ENCODE assay signal across 32 mouse cellular contexts in genomic region chr9:106677702-106678101, GRCm38 (mm10). TPM values are rescaled to one million over a fixed set of nuclear protein-coding genes. Genes with fewer than 3 reads are reported as not detected.
"Had no signal": no experiment of that assay in that cellular context is flagged by ENCODE, and none has a peak within 500 bp of the region (broad histone marks: within the 10 kb centered on the region; RNA-seq: fewer than 3 reads in every experiment).

No protein-coding gene starts in this region.

- H3K27me3 ChIP-seq: limb, embryonic 12.5 days; limb, embryonic 15.5 days; lung, embryonic 15.5 days; megakaryocyte, embryonic 14.5 days; midbrain, embryonic 13.5 days; neural tube, embryonic 13.5 days; stomach, embryonic 15.5 days had no signal

- ATAC-seq: intestine, postnatal 0 days; midbrain, embryonic 13.5 days; midbrain, embryonic 16.5 days had no signal

- H3K9me3 ChIP-seq: limb, embryonic 12.5 days; limb, embryonic 15.5 days; lung, embryonic 15.5 days; megakaryocyte, embryonic 14.5 days; midbrain, embryonic 10.5 days; midbrain, embryonic 13.5 days; neural tube, embryonic 13.5 days; stomach, embryonic 15.5 days had no signal

- H3K27ac ChIP-seq: kidney, postnatal 0 days; limb, embryonic 12.5 days; limb, embryonic 15.5 days; liver, embryonic 14.5 days; lung, embryonic 15.5 days; midbrain, embryonic 10.5 days; midbrain, embryonic 13.5 days; neural tube, embryonic 13.5 days; stomach, embryonic 15.5 days had no signal

- DNase-seq: kidney, adult 2 months; kidney, postnatal 25 days; layer of hippocampus, adult 9-11 months; left cerebral cortex, postnatal 4 days; lung, adult 18-20 months; lung, postnatal 10 days; lung, postnatal 36 days; right cerebral cortex, postnatal 25 days; spleen, adult 18-20 months; thymus, postnatal 36 days had no signal

- H3K4me2 ChIP-seq: limb, embryonic 12.5 days; limb, embryonic 15.5 days; lung, embryonic 15.5 days; midbrain, embryonic 13.5 days; neural tube, embryonic 13.5 days; stomach, embryonic 15.5 days had no signal

- H3K4me3 ChIP-seq: layer of hippocampus, adult 2 months; limb, embryonic 12.5 days; limb, embryonic 15.5 days; lung, embryonic 15.5 days; megakaryocyte, embryonic 14.5 days; midbrain, embryonic 10.5 days; midbrain, embryonic 13.5 days; myocyte; neural tube, embryonic 13.5 days; stomach, embryonic 15.5 days had no signal

- H3K4me1 ChIP-seq: limb, embryonic 12.5 days; limb, embryonic 15.5 days; lung, embryonic 15.5 days; midbrain, embryonic 10.5 days; midbrain, embryonic 13.5 days; neural tube, embryonic 13.5 days; stomach, embryonic 15.5 days had no signal

- H3K9ac ChIP-seq: limb, embryonic 12.5 days; limb, embryonic 15.5 days; liver, embryonic 14.5 days; lung, embryonic 15.5 days; midbrain, embryonic 13.5 days; neural tube, embryonic 13.5 days; stomach, embryonic 15.5 days had no signal

RNA-seq across cellular contexts. Expression of gene Grm2, which starts 21.8 kb away (rescaled TPM):
- total RNA-seq: monocyte, adult 5-6 weeks; neutrophil, adult 5-6 weeks had no signal
- polyA plus RNA-seq: intestine, postnatal 0 days; kidney, adult 2 months; kidney, embryonic 14.5 days; kidney, postnatal 0 days; limb, embryonic 12.5 days; liver, embryonic 14.5 days; myocyte; stomach, embryonic 15.5 days; urinary bladder, adult 2 months had no signal

RNA-seq across cellular contexts. Expression of gene Iqcf6, which starts 51.3 kb away (rescaled TPM):
- total RNA-seq: layer of hippocampus, adult 2 months; layer of hippocampus, postnatal 25 days; left cerebral cortex, adult 18-20 months; left cerebral cortex, postnatal 10 days; left cerebral cortex, postnatal 4 days; monocyte, adult 5-6 weeks; neutrophil, adult 5-6 weeks had no signal
- polyA plus RNA-seq: intestine, postnatal 0 days; kidney, adult 2 months; kidney, embryonic 14.5 days; kidney, postnatal 0 days; large intestine, adult 2 months; limb, embryonic 12.5 days; limb, embryonic 15.5 days; liver, embryonic 14.5 days; lung, embryonic 15.5 days; midbrain, embryonic 10.5 days; midbrain, embryonic 13.5 days; midbrain, embryonic 16.5 days; myocyte; neural tube, embryonic 13.5 days; stomach, embryonic 15.5 days; urinary bladder, adult 2 months had no signal
